Mouse (Mus musculus): ENCODE data around the gene Nphp4. TPM values are rescaled to one million over a fixed set of nuclear protein-coding genes. Genes with fewer than 3 reads are reported as not detected.

Nphp4 gene
- polyA plus RNA-seq, 1 experiment from 2014 or later, result 4.0 TPM

GRCm38 (mm10) chr4:152579956-152580355 lies 103.5 kb downstream of the Nphp4 start:
- no peaks in the 10 kb centered on the region for H3K4me1 ChIP-seq (ENCODE audit: control insufficient read depth, insufficient read depth, low read length)
- H3K27me3 ChIP-seq (ENCODE audit: control insufficient read depth, insufficient read depth, low read length), result no peaks in the 10 kb centered on the region
- no peak overlapping the region for H3K9ac ChIP-seq (replicated peaks; ENCODE audit: low read depth, low read length)
- no peak overlapping the region for H3K27ac ChIP-seq (ENCODE audit: low read length)
- H3K9me3 ChIP-seq (ENCODE audit: control insufficient read depth, low read depth, low read length), result no peaks in the 10 kb centered on the region
- no peak overlapping the region for H3K4me3 ChIP-seq (ENCODE audit: low read depth, low read length)
- H3K4me2 ChIP-seq (replicated peaks; ENCODE audit: low read depth, low read length), result no peak overlapping the region
- 73% methylated on average over 4 of the region's 4 CpGs for WGBS
- no peaks in the 10 kb centered on the region for H3K36me3 ChIP-seq (ENCODE audit: control insufficient read depth, insufficient read depth, low read length)
- no peak for ATAC-seq (ENCODE audit: insufficient number of reproducible peaks, insufficient read depth, low FRiP score, low read depth)

GRCm38 (mm10) chr4:152582206-152582605 lies 105.7 kb downstream of the Nphp4 start:
- 27% methylated on average over 6 of the region's 6 CpGs for WGBS

GRCm38 (mm10) chr4:152583616-152584015 lies 107.1 kb downstream of the Nphp4 start:
- H3K36me3 ChIP-seq (ENCODE audit: control insufficient read depth, insufficient read depth, low read length), result no peaks in the 10 kb centered on the region
- no peaks in the 10 kb centered on the region for H3K27me3 ChIP-seq (ENCODE audit: control insufficient read depth, insufficient read depth, low read length)
- H3K4me1 ChIP-seq (ENCODE audit: control insufficient read depth, insufficient read depth, low read length), result no peaks in the 10 kb centered on the region
- no peak overlapping the region for H3K27ac ChIP-seq (ENCODE audit: low read length)
- ATAC-seq (ENCODE audit: insufficient number of reproducible peaks, insufficient read depth, low FRiP score, low read depth), result no peak
- no peak overlapping the region for H3K9ac ChIP-seq (replicated peaks; ENCODE audit: low read depth, low read length)
- 67% methylated on average over 6 of the region's 6 CpGs for WGBS
- no peaks in the 10 kb centered on the region for H3K9me3 ChIP-seq (ENCODE audit: control insufficient read depth, low read depth, low read length)
- H3K4me3 ChIP-seq (ENCODE audit: low read depth, low read length), result no peak overlapping the region
- H3K4me2 ChIP-seq (replicated peaks; ENCODE audit: low read depth, low read length), result no peak overlapping the region

More at GRCm38 (mm10) chr4:152582206-152582605, 105.7 kb downstream of the Nphp4 start:
- no peak overlapping the region for H3K9ac ChIP-seq (replicated peaks; ENCODE audit: low read depth, low read length)
- H3K36me3 ChIP-seq (ENCODE audit: control insufficient read depth, insufficient read depth, low read length), result no peaks in the 10 kb centered on the region
- no peak overlapping the region for H3K4me3 ChIP-seq (ENCODE audit: low read depth, low read length)
- H3K27ac ChIP-seq (ENCODE audit: low read length), result no peak overlapping the region
- no peaks in the 10 kb centered on the region for H3K9me3 ChIP-seq (ENCODE audit: control insufficient read depth, low read depth, low read length)
- H3K4me2 ChIP-seq (replicated peaks; ENCODE audit: low read depth, low read length), result no peak overlapping the region
- H3K27me3 ChIP-seq (ENCODE audit: control insufficient read depth, insufficient read depth, low read length), result no peaks in the 10 kb centered on the region
- ATAC-seq (ENCODE audit: insufficient number of reproducible peaks, insufficient read depth, low FRiP score, low read depth), result no peak
- H3K4me1 ChIP-seq (ENCODE audit: control insufficient read depth, insufficient read depth, low read length), result no peaks in the 10 kb centered on the region

GRCm38 (mm10) chr4:152585526-152585925 lies 109.0 kb downstream of the Nphp4 start:
- Histone ChIP-seq H3K4me3 (ENCODE audit: low read depth, low read length) (no peak overlapping the region), H3K4me1 (ENCODE audit: control insufficient read depth, insufficient read depth, low read length) (no peaks in the 10 kb centered on the region), H3K9ac (replicated peaks; ENCODE audit: low read depth, low read length) (no peak overlapping the region), H3K9me3 (ENCODE audit: control insufficient read depth, low read depth, low read length) (no peaks in the 10 kb centered on the region), H3K4me2 (replicated peaks; ENCODE audit: low read depth, low read length) (no peak overlapping the region), H3K36me3 (ENCODE audit: control insufficient read depth, insufficient read depth, low read length) (no peaks in the 10 kb centered on the region), H3K27me3 (ENCODE audit: control insufficient read depth, insufficient read depth, low read length) (no peaks in the 10 kb centered on the region), H3K27ac (ENCODE audit: low read length) (no peak overlapping the region)
- ATAC-seq (ENCODE audit: insufficient number of reproducible peaks, insufficient read depth, low FRiP score, low read depth), result no peak
- WGBS, result 77% methylated on average over 15 of the region's 15 CpGs

- 22% methylated on average over 4 of the region's 4 CpGs for WGBS
- Histone ChIP-seq H3K4me3 (ENCODE audit: low read depth, low read length) (no peak overlapping the region), H3K27ac (ENCODE audit: low read length) (no peak overlapping the region), H3K36me3 (ENCODE audit: control insufficient read depth, insufficient read depth, low read length) (no peaks in the 10 kb centered on the region), H3K4me1 (ENCODE audit: control insufficient read depth, insufficient read depth, low read length) (no peaks in the 10 kb centered on the region), H3K4me2 (replicated peaks; ENCODE audit: low read depth, low read length) (no peak overlapping the region), H3K9me3 (ENCODE audit: control insufficient read depth, low read depth, low read length) (no peaks in the 10 kb centered on the region), H3K9ac (replicated peaks; ENCODE audit: low read depth, low read length) (no peak overlapping the region), H3K27me3 (ENCODE audit: control insufficient read depth, insufficient read depth, low read length) (no peaks in the 10 kb centered on the region)
- ATAC-seq (ENCODE audit: insufficient number of reproducible peaks, insufficient read depth, low FRiP score, low read depth), result no peak
Measured at GRCm38 (mm10) chr4:152586175-152586574, 109.7 kb downstream of the Nphp4 start.

- Histone ChIP-seq H3K4me1 (ENCODE audit: control insufficient read depth, insufficient read depth, low read length) (no peaks in the 10 kb centered on the region), H3K9ac (replicated peaks; ENCODE audit: low read depth, low read length) (no peak overlapping the region), H3K4me2 (replicated peaks; ENCODE audit: low read depth, low read length) (no peak overlapping the region), H3K4me3 (ENCODE audit: low read depth, low read length) (no peak overlapping the region), H3K36me3 (ENCODE audit: control insufficient read depth, insufficient read depth, low read length) (no peaks in the 10 kb centered on the region), H3K27ac (ENCODE audit: low read length) (no peak overlapping the region), H3K27me3 (ENCODE audit: control insufficient read depth, insufficient read depth, low read length) (no peaks in the 10 kb centered on the region), H3K9me3 (ENCODE audit: control insufficient read depth, low read depth, low read length) (no peaks in the 10 kb centered on the region)
- no peak for ATAC-seq (ENCODE audit: insufficient number of reproducible peaks, insufficient read depth, low FRiP score, low read depth)
- 87% methylated on average over 5 of the region's 5 CpGs for WGBS
Measured at GRCm38 (mm10) chr4:152604285-152604684, 127.8 kb downstream of the Nphp4 start.

GRCm38 (mm10) chr4:152609196-152609595 lies 132.7 kb downstream of the Nphp4 start:
- ATAC-seq (ENCODE audit: insufficient number of reproducible peaks, insufficient read depth, low FRiP score, low read depth), result no peak
- no peak overlapping the region for H3K9ac ChIP-seq (replicated peaks; ENCODE audit: low read depth, low read length)
- WGBS, result 87% methylated on average over 2 of the region's 2 CpGs
- H3K27ac ChIP-seq (ENCODE audit: low read length), result no peak overlapping the region
- H3K4me1 ChIP-seq (ENCODE audit: control insufficient read depth, insufficient read depth, low read length), result no peaks in the 10 kb centered on the region
- H3K4me2 ChIP-seq (replicated peaks; ENCODE audit: low read depth, low read length), result no peak overlapping the region
- no peaks in the 10 kb centered on the region for H3K27me3 ChIP-seq (ENCODE audit: control insufficient read depth, insufficient read depth, low read length)
- no peak overlapping the region for H3K4me3 ChIP-seq (ENCODE audit: low read depth, low read length)
- no peaks in the 10 kb centered on the region for H3K36me3 ChIP-seq (ENCODE audit: control insufficient read depth, insufficient read depth, low read length)
- H3K9me3 ChIP-seq (ENCODE audit: control insufficient read depth, low read depth, low read length), result no peaks in the 10 kb centered on the region

GRCm38 (mm10) chr4:152610026-152610425 lies 133.5 kb downstream of the Nphp4 start:
- no peaks in the 10 kb centered on the region for H3K9me3 ChIP-seq (ENCODE audit: control insufficient read depth, low read depth, low read length)
- no peaks in the 10 kb centered on the region for H3K36me3 ChIP-seq (ENCODE audit: control insufficient read depth, insufficient read depth, low read length)
- H3K27ac ChIP-seq (ENCODE audit: low read length), result no peak overlapping the region
- H3K4me1 ChIP-seq (ENCODE audit: control insufficient read depth, insufficient read depth, low read length), result no peaks in the 10 kb centered on the region
- H3K4me3 ChIP-seq (ENCODE audit: low read depth, low read length), result no peak overlapping the region
- H3K4me2 ChIP-seq (replicated peaks; ENCODE audit: low read depth, low read length), result no peak overlapping the region
- WGBS, result 75% methylated on average over 9 of the region's 9 CpGs
- ATAC-seq (ENCODE audit: insufficient number of reproducible peaks, insufficient read depth, low FRiP score, low read depth), result no peak
- no peaks in the 10 kb centered on the region for H3K27me3 ChIP-seq (ENCODE audit: control insufficient read depth, insufficient read depth, low read length)
- H3K9ac ChIP-seq (replicated peaks; ENCODE audit: low read depth, low read length), result no peak overlapping the region
